Comparison of ENCODE assay signal across 8 mouse cellular contexts in the genomic region with DNA sequence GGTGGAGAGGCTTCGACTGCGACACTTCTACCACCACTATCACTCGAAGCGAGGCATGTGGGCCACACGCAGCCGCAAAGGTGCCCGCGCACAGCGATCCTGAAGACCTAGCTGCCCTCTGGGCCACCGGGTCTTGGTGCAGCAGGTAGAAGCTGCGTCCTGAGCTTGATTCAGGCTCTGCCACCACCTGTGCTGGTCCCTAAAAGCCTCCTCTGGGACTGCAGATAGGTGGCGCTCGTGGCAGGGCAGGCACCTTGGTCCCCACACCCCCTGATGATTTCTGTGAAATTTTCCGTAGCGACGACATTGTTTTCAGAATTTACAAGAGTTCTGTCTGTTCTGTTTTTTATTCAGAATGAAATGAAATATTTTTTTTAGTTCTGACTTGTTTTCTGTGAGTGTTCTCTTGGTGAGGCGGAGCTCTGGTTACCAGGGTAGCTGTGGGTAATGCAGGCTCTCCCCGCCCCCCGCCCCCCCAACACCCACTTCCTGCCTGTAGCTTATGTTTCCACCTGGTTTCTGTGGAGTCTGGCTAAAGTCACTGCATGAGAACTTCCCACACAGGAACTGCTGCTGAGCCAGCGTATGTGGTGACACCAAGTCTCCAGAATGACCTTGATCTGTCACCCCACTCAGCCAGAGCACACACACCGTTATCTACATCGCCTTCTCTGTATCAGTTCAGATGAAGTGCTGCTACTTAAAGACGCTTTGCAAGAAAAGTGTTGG. TPM values are rescaled to one million over a fixed set of nuclear protein-coding genes. Genes with fewer than 3 reads are reported as not detected.
A peak's percentile ranks its signal among the peaks of the same experiment; 100 is the strongest.
DNase-seq lines count a peak whose midpoint lies in the region; ATAC-seq lines count a peak whose summit lies in the region.
"Had no signal": no experiment of that assay in that cellular context is flagged by ENCODE, and none has a peak within 500 bp of the region (broad histone marks: within the 10 kb centered on the region; RNA-seq: fewer than 3 reads in every experiment).

No protein-coding gene starts in this region.

- DNase-seq in left cerebral cortex, postnatal 25 days (ENCODE audit: low spot score in 2 of 2), result peak; percentile 47 to 53
- DNase-seq in left cerebral cortex, postnatal 4 days, result no peak
- DNase-seq in lung, postnatal 4 days, result peak; percentile 34 to 48
- DNase-seq in right cerebral cortex, postnatal 36 days (ENCODE audit: low spot score in 2 of 2), result no peak

- H3K4me2 ChIP-seq in kidney, embryonic 15.5 days, result peak overlapping the region; percentile 13; the same call in 1 of the 2 replicates
- H3K4me2 ChIP-seq: neural tube, embryonic 13.5 days had no signal

- no peak overlapping the region for H3K9ac ChIP-seq in kidney, embryonic 15.5 days
- H3K9ac ChIP-seq: neural tube, embryonic 13.5 days had no signal

- ATAC-seq in activated CD4-positive, CD25-positive, alpha-beta regulatory T cell, adult 4 months, result peak; percentile 90
- 0 out of 2 replicates have a peak, but pooled peaks have one; percentile 12 for ATAC-seq in kidney, embryonic 15.5 days (replicated peaks; ENCODE audit: low FRiP score)
- ATAC-seq in erythroblast, adult 5-6 weeks (replicated peaks; ENCODE audit: low FRiP score, poor library complexity, severe bottlenecking), result no peak

- 28% methylated on average over 23 of the region's 23 CpGs for WGBS in kidney, embryonic 15.5 days

- H3K4me1 ChIP-seq in kidney, embryonic 15.5 days, result peaks cover 20% of the 10 kb centered on the region

- peaks cover 6% of the 10 kb centered on the region; the same call in 1 of the 2 replicates for H3K36me3 ChIP-seq in kidney, embryonic 15.5 days

- no peak overlapping the region for H3K4me3 ChIP-seq in kidney, embryonic 15.5 days (replicated peaks)
- H3K4me3 ChIP-seq: neural tube, embryonic 13.5 days had no signal

- no peak overlapping the region for H3K27ac ChIP-seq in kidney, embryonic 15.5 days
- H3K27ac ChIP-seq: neural tube, embryonic 13.5 days had no signal

- intact Hi-C loops in left cerebral cortex, postnatal 25 days (cut with DNase I), result loop anchor here (5.0 kb wide), 1 partner anchor 100 kb away; a partner anchor contains a TSS
- intact Hi-C loops in left cerebral cortex, postnatal 4 days (cut with DNase I), result no loop called here

- peaks cover 42% of the 10 kb centered on the region for H3K27me3 ChIP-seq in kidney, embryonic 15.5 days

- no peaks in the 10 kb centered on the region for H3K9me3 ChIP-seq in kidney, embryonic 15.5 days (replicated peaks)
- H3K9me3 ChIP-seq: neural tube, embryonic 13.5 days had no signal

RNA-seq across cellular contexts. Expression of a gene that starts 5.8 kb away (rescaled TPM):
- total RNA-seq in left cerebral cortex, postnatal 25 days (2021), result under 1 TPM in 1 of 2 experiments, not detected in 1; 0.21 TPM
- total RNA-seq in left cerebral cortex, postnatal 4 days (2021), result not detected
- 100 to 1,000 TPM; 365 to 380 TPM for polyA plus RNA-seq in activated CD4-positive, CD25-positive, alpha-beta regulatory T cell, adult 4 months (2017; shearing (Covaris generic))
- polyA plus RNA-seq in kidney, embryonic 15.5 days (2015; fragmentation: Nextera tagmentation; extraction: Ambion mirVana), result 7.8 and 7.9 TPM in 2 replicates
- total RNA-seq in erythroblast, adult 5-6 weeks (2015; ENCODE audit: low replicate concordance), result not detected in 2 replicates
- total RNA-seq in erythroblast, adult 5-6 weeks (2017; ENCODE audit: low replicate concordance), result not detected in 2 replicates

RNA-seq across cellular contexts. Expression of a gene that starts 11.3 kb away (rescaled TPM):
- 10 to 100 TPM; 79.6 to 84.3 TPM for total RNA-seq in left cerebral cortex, postnatal 25 days (2021)
- total RNA-seq in left cerebral cortex, postnatal 4 days (2021), result 100 to 1,000 TPM; 132 to 150 TPM
- polyA plus RNA-seq in activated CD4-positive, CD25-positive, alpha-beta regulatory T cell, adult 4 months (2017; shearing (Covaris generic)), result 10 to 100 TPM in 1 of 2 experiments, 1 to 10 TPM in 1; 6.4 to 11.9 TPM
- 12.4 and 15.4 TPM in 2 replicates for polyA plus RNA-seq in kidney, embryonic 15.5 days (2015; fragmentation: Nextera tagmentation; extraction: Ambion mirVana)
- total RNA-seq in erythroblast, adult 5-6 weeks (2015; ENCODE audit: low replicate concordance), result 0.84 TPM in 1 of 2 replicates, not detected in the other
- total RNA-seq in erythroblast, adult 5-6 weeks (2017; ENCODE audit: low replicate concordance), result not detected in 2 replicates

RNA-seq across cellular contexts. Expression of a gene that starts 28.2 kb away (rescaled TPM):
- 1 to 10 TPM; 2.9 to 3.2 TPM for total RNA-seq in left cerebral cortex, postnatal 25 days (2021)
- total RNA-seq in left cerebral cortex, postnatal 4 days (2021), result 1 to 10 TPM; 2.8 to 2.9 TPM
- 100 to 1,000 TPM; 163 to 179 TPM for polyA plus RNA-seq in activated CD4-positive, CD25-positive, alpha-beta regulatory T cell, adult 4 months (2017; shearing (Covaris generic))
- polyA plus RNA-seq in kidney, embryonic 15.5 days (2015; fragmentation: Nextera tagmentation; extraction: Ambion mirVana), result 20.8 and 24.7 TPM in 2 replicates
- total RNA-seq in erythroblast, adult 5-6 weeks (2015; ENCODE audit: low replicate concordance), result 4.2 TPM in 1 of 2 replicates, not detected in the other
- total RNA-seq in erythroblast, adult 5-6 weeks (2017; ENCODE audit: low replicate concordance), result 2.8 and 4.4 TPM in 2 replicates

RNA-seq across cellular contexts. Expression of a gene that starts 43.2 kb away (rescaled TPM):
- total RNA-seq in left cerebral cortex, postnatal 25 days (2021), result not detected
- total RNA-seq in left cerebral cortex, postnatal 4 days (2021), result not detected
- polyA plus RNA-seq in activated CD4-positive, CD25-positive, alpha-beta regulatory T cell, adult 4 months (2017; shearing (Covaris generic)), result not detected
- not detected in 2 replicates for polyA plus RNA-seq in kidney, embryonic 15.5 days (2015; fragmentation: Nextera tagmentation; extraction: Ambion mirVana)
- total RNA-seq in erythroblast, adult 5-6 weeks (2015; ENCODE audit: low replicate concordance), result not detected in 2 replicates
- total RNA-seq in erythroblast, adult 5-6 weeks (2017; ENCODE audit: low replicate concordance), result not detected in 2 replicates
- polyA plus RNA-seq: neural tube, embryonic 13.5 days had no signal

RNA-seq across cellular contexts. Expression of a gene that starts 45.4 kb away (rescaled TPM):
- not detected for total RNA-seq in left cerebral cortex, postnatal 25 days (2021)
- total RNA-seq in left cerebral cortex, postnatal 4 days (2021), result not detected
- polyA plus RNA-seq in activated CD4-positive, CD25-positive, alpha-beta regulatory T cell, adult 4 months (2017; shearing (Covaris generic)), result not detected
- 6.0 TPM in 2 replicates for polyA plus RNA-seq in kidney, embryonic 15.5 days (2015; fragmentation: Nextera tagmentation; extraction: Ambion mirVana)
- not detected in 2 replicates for total RNA-seq in erythroblast, adult 5-6 weeks (2015; ENCODE audit: low replicate concordance)
- total RNA-seq in erythroblast, adult 5-6 weeks (2017; ENCODE audit: low replicate concordance), result not detected in 2 replicates

Comparison
In these comparisons a context has a peak if more than half of its experiments do, and no peak if none do; other contexts are left out.
1. DNase-seq: peak in left cerebral cortex, postnatal 25 days (2 of 2) and lung, postnatal 4 days (2 of 2); none in left cerebral cortex, postnatal 4 days (single experiment) and right cerebral cortex, postnatal 36 days (0 of 2).
2. RNA of a gene that starts 11.3 kb away (total RNA-seq): 132 to 150 TPM in left cerebral cortex, postnatal 4 days and 79.6 to 84.3 TPM in left cerebral cortex, postnatal 25 days; 0.84 TPM in erythroblast, adult 5-6 weeks; every median in the first group is over 10 times any median in the second.